Mouse (Mus musculus) heart, adult 18-20 months (tissue): ENCODE measurements at regions not wholly inside any gene's neighbourhood (a gene's known extent, or its start where the extent isn't known, plus 50 kb on each side); places are given as distances from the start of the nearest gene placed in this dataset.

Experiments used
- DNase-seq, 2 experiments: peaks; one replicate each; pipeline ENCODE4 v3.0.0; 2021 to 2022; ENCODE audit warnings: mixed read lengths in 1 of 2

- DNase-seq: peak; percentile 24 to 26
Measured at GRCm38 (mm10) chr15:103627085-103627484, 62.2 kb upstream of the Glycam1 start.
